Mouse (Mus musculus) intestine, embryonic 16.5 days (tissue): ENCODE data around the gene Ypel2. TPM values are rescaled to one million over a fixed set of nuclear protein-coding genes. Genes with fewer than 3 reads are reported as not detected.
"Not testable (repeated sequence)": the region's sequence is repeated elsewhere in the genome, so short reads cannot be mapped to it uniquely, and the experiment has no call there.

Experiments
- ATAC-seq: fragments of 200-750 bp; cut with Nextera tagmentation; 2 replicates; pipeline ENCODE4 v1.8.0; 2017; ENCODE audit warnings: moderate TSS enrichment, moderate library complexity
- H3K27ac ChIP-seq: fragments of 300-500 bp; sonication (generic); 2 replicates; pipeline ENCODE4 v1.5.1; 2014; ENCODE audit warnings: mild to moderate bottlenecking, low read length
- H3K27me3 ChIP-seq: fragments of 300-500 bp; sonication (generic); replicated peaks from 2 replicates; pipeline ENCODE4 v1.6.1; 2014; ENCODE audit warnings: low read length, control low read depth, mixed read lengths; ENCODE audit not compliant: control insufficient read depth, insufficient read depth
- H3K36me3 ChIP-seq: fragments of 300-500 bp; sonication (generic); 2 replicates; pipeline ENCODE4 v1.6.1; 2014; ENCODE audit warnings: low read length, control low read depth; ENCODE audit not compliant: control insufficient read depth, insufficient read depth
- H3K4me1 ChIP-seq: fragments of 300-500 bp; sonication (generic); 2 replicates; pipeline ENCODE4 v1.6.1; 2014; ENCODE audit warnings: low read length, control low read depth, mixed read lengths; ENCODE audit not compliant: control insufficient read depth, insufficient read depth
- H3K4me2 ChIP-seq: fragments of 300-500 bp; sonication (generic); 2 replicates; pipeline ENCODE4 v1.6.1; 2014; ENCODE audit warnings: low read depth, low read length, control low read depth
- H3K4me3 ChIP-seq: fragments of 300-500 bp; sonication (generic); 2 replicates; pipeline ENCODE4 v1.5.1; 2014; ENCODE audit warnings: mild to moderate bottlenecking, low read length
- H3K9ac ChIP-seq: fragments of 300-500 bp; sonication (generic); 2 replicates; pipeline ENCODE4 v1.6.1; 2014; ENCODE audit warnings: low read depth, low read length
- H3K9me3 ChIP-seq: fragments of 300-500 bp; sonication (generic); 2 replicates; pipeline ENCODE4 v1.6.1; 2016; ENCODE audit warnings: low read length, control low read depth; ENCODE audit not compliant: control insufficient read depth
- WGBS: fragments of 180-500 bp; shearing (Covaris S2); extraction: QIAGEN DNeasy Blood & Tissue Kit; methylation state at CpG from one replicate; pipeline ENCODE4 v1.1.7; 2014; 5-methylcytosine and 5-hydroxymethylcytosine counted together
- polyA plus RNA-seq: library from polyadenylated mRNA; unstranded; fragments of >200 nt; fragmentation: Nextera tagmentation; extraction: Ambion mirVana; gene quantifications from 2 replicates; pipeline ENCODE4 v1.2.1, GENCODE M21; 2015

Ypel2 gene
- 7.5 and 8.6 TPM in 2 replicates for polyA plus RNA-seq

- H3K4me2 ChIP-seq: peak within 1 kb of the TSS; percentile 78
These were observed at the start of gene Ypel2 for GRCm38 (mm10) chr11:86993041-86994037. Gene Ypel2, minus strand, starts transcription at chr11:86993707.

DNA sequence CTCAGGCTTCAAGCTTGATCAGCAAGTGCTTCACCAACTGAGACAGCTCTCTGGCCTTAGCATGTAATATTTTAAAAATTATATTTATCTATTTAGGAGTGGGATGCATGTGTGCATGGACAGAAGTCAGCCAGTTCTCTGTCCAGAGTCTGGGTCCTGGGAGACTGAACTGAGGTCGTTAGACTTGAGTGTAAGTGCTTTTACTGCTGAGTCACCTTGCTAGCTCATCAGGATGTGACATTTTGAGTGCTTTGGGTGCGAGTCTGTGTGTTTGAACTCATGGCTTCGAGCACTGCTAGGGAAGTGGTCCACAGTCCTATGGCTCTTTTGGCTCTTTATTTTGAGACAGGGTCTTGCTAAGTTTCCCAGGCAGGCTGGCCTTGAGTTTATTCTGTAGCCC lies 49.5 kb upstream of the Ypel2 start:
- WGBS: 85% methylated on average over 3 of the region's 3 CpGs
- no peak for ATAC-seq
- Histone ChIP-seq H3K9me3 (no peaks in the 10 kb centered on the region), H3K27me3 (no peaks in the 10 kb centered on the region), H3K4me2 (no peak overlapping the region), H3K4me3 (no peak overlapping the region), H3K27ac (no peak overlapping the region), H3K4me1 (0 out of 2 replicates have a peak, but pooled peaks cover 3% of the 10 kb centered on the region), H3K9ac (no peak overlapping the region), H3K36me3 (no peaks in the 10 kb centered on the region; the same call in 1 of the 2 replicates)

More at GRCm38 (mm10) chr11:86993041-86994037, at the start of gene Ypel2:
- peak within 1 kb of the TSS; percentile 89 for H3K9ac ChIP-seq
- H3K36me3 ChIP-seq: no peaks in the 10 kb centered on the region
- WGBS: under 1% methylated on average over 96 of the region's 96 CpGs
- H3K4me1 ChIP-seq: peaks cover 30% of the 10 kb centered on the region
- ATAC-seq: peak; percentile 99
- no peaks in the 10 kb centered on the region for H3K27me3 ChIP-seq
- H3K27ac ChIP-seq: peak within 1 kb of the TSS; percentile 96
- H3K9me3 ChIP-seq: no peaks in the 10 kb centered on the region
- H3K4me3 ChIP-seq: peak within 1 kb of the TSS; percentile 100

DNA sequence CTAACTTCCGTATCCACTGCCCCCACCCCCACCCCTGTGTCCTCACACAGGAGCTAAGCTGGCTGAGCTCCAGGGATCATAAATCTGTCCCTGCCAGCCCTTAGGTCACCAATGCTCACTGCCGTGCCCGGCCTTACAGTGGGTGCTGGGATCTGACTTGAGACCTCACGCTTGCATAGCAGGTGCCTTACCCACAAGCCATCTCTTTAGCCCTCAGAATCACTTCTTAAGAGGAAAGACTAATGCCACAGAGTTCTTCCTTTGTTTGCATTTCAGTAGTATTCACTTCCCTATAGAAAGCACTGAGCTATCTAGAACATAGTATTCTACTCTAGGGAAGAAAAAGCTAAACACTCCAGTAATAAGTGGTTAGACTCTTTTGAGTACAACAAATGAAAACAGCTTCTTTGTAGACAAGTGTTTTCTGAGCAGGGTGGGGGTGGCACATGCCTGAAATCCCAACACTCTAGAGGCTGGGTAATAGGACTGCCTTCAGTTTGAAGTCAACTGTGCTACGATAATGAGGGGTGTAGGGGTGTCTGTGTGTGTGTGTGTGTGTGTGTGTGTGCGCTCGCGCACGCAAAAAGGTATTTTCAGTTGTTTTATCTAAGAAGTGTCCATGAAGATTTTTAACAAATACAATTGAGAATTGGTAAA lies 45.9 kb upstream of the Ypel2 start:
- Histone ChIP-seq H3K4me1 (0 out of 2 replicates have a peak, but pooled peaks cover 3% of the 10 kb centered on the region), H3K9ac (no peak overlapping the region), H3K27me3 (no peaks in the 10 kb centered on the region), H3K27ac (no peak overlapping the region; the same call in none of the 2 replicates), H3K9me3 (no peaks in the 10 kb centered on the region), H3K36me3 (no peaks in the 10 kb centered on the region), H3K4me3 (no peak overlapping the region), H3K4me2 (no peak overlapping the region)
- WGBS: 63% methylated on average over 9 of the region's 9 CpGs
- ATAC-seq: peak; percentile 94

DNA sequence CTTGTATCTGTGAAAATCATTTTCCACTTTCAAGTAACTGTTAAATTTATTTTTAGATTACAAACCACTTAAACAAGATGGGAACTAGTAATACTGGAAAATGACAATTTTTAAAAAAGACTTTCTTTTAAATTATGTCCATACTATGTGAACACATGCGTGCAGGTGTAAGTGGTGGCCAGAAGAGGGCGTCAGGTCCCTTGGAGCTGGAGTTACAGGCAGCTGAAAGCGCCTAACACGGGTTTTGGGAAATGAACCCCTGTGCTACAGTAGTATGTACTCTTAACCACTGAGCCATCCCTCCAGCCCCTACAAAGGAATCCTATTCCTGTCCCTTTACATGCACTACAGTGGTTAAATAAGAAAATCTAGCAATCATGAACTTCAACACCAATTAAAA lies 42.7 kb upstream of the Ypel2 start:
- H3K27ac ChIP-seq: no peak overlapping the region
- no peak for ATAC-seq
- WGBS: 70% methylated on average over 4 of the region's 4 CpGs
- no peaks in the 10 kb centered on the region for H3K9me3 ChIP-seq
- no peaks in the 10 kb centered on the region for H3K27me3 ChIP-seq
- H3K9ac ChIP-seq: no peak overlapping the region
- H3K4me3 ChIP-seq: no peak overlapping the region
- 0 out of 2 replicates have a peak, but pooled peaks cover 3% of the 10 kb centered on the region for H3K4me1 ChIP-seq
- no peak overlapping the region for H3K4me2 ChIP-seq
- H3K36me3 ChIP-seq: no peaks in the 10 kb centered on the region

DNA sequence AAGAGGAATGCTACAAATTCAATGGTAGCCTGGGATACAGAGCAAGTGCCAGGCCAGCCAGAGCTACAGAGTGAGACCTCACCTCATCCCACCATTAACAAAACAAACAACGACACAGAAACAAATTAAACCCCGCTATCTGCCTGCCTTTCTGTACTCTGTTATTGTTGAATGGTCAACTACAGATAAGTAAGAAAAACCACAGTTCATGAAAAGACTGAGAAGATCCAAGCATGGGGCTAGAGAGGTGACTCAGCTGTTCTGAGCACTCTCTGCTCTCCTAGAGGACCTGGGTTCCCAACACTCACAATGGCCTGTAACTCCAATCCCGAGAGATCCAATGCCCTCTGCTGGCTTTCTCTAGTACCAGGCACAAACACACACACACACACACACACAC lies 34.7 kb upstream of the Ypel2 start:
- no peaks in the 10 kb centered on the region for H3K9me3 ChIP-seq
- no peaks in the 10 kb centered on the region for H3K27me3 ChIP-seq
- no peak overlapping the region for H3K27ac ChIP-seq
- 80% methylated on average over 3 of the region's 3 CpGs for WGBS
- no peak overlapping the region for H3K4me2 ChIP-seq
- no peaks in the 10 kb centered on the region for H3K36me3 ChIP-seq
- H3K9ac ChIP-seq: no peak overlapping the region
- ATAC-seq: no peak
- no peak overlapping the region for H3K4me3 ChIP-seq
- peaks cover 11% of the 10 kb centered on the region for H3K4me1 ChIP-seq

DNA sequence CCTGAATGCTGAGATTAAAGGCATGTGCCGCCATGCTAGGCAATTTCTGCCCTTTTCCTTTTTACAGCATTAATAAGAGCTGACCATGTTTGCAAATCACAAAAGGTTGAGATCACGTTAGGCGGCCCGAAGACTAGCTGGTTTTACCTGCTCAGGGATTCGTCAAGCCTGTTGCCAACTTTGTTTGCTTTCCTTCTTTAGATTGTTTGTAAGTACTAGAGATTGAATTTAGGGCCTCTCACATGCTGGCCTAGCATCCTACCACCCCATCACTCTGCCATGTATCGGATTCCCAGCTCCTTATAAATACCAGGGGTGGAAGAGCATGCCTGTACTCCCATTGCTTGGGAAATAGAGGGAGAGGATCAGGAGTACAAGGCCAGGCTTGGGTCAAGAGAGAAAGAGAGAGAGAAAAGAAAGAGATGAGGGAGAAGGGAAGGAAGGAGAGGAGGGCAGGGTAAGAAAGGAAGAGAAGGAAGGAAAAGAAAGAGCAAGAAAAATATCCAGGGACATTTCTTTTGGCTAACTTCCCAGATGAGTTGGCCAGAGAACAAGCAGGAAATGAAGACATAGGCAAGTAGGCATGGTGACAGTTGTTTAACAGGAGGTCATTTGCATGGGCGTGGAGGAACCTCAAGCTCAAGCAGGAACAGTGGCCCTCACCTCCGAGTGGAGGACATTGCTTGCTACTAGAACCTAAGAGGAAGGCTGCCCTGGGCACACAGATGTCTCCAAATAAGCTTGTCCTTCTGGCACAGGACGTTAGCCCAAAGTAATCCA lies 32.8 kb upstream of the Ypel2 start:
- Histone ChIP-seq H3K9ac (no peak overlapping the region), H3K27ac (peak overlapping the region; percentile 51; the same call in 1 of the 2 replicates), H3K9me3 (no peaks in the 10 kb centered on the region), H3K4me1 (peaks cover 11% of the 10 kb centered on the region), H3K27me3 (no peaks in the 10 kb centered on the region), H3K36me3 (no peaks in the 10 kb centered on the region), H3K4me2 (no peak overlapping the region), H3K4me3 (no peak overlapping the region)
- 65% methylated on average over 9 of the region's 9 CpGs for WGBS
- ATAC-seq: peak; percentile 50

DNA sequence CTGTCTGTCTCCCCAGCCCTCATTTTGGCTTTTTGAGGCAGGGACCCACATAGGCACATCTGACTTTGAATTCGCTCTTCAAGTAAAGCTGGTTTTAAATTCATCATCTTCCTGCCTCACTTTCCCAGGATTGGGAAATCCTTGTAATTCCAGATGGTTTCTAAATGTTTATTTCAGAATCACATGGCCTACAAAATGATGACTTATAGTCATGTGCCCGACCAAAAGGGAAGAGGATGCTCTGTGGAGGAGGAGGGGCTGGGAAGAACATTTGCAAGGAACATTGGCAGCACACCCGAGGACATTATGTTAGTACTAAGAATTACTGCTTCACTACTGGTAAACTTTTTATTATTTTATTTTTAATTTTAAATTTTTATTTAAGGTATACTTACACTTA lies 31.8 kb upstream of the Ypel2 start:
- Histone ChIP-seq H3K9me3 (no peaks in the 10 kb centered on the region), H3K27ac (no peak overlapping the region), H3K9ac (no peak overlapping the region), H3K4me2 (no peak overlapping the region), H3K4me1 (peaks cover 11% of the 10 kb centered on the region), H3K36me3 (no peaks in the 10 kb centered on the region), H3K4me3 (no peak overlapping the region), H3K27me3 (no peaks in the 10 kb centered on the region)
- 56% methylated on average over 3 of the region's 3 CpGs for WGBS
- ATAC-seq: no peak

GRCm38 (mm10) chr11:87023240-87023639 lies 29.7 kb upstream of the Ypel2 start:
- Histone ChIP-seq H3K4me1 (peaks cover 11% of the 10 kb centered on the region), H3K27ac (peak overlapping the region; percentile 6; the same call in 1 of the 2 replicates)
- not testable (repeated sequence) for H3K9me3 ChIP-seq, H3K4me2 ChIP-seq, H3K36me3 ChIP-seq, H3K9ac ChIP-seq, H3K27me3 ChIP-seq, H3K4me3 ChIP-seq
- ATAC-seq: peak; percentile 49
- 63% methylated on average over 8 of the region's 8 CpGs for WGBS

DNA sequence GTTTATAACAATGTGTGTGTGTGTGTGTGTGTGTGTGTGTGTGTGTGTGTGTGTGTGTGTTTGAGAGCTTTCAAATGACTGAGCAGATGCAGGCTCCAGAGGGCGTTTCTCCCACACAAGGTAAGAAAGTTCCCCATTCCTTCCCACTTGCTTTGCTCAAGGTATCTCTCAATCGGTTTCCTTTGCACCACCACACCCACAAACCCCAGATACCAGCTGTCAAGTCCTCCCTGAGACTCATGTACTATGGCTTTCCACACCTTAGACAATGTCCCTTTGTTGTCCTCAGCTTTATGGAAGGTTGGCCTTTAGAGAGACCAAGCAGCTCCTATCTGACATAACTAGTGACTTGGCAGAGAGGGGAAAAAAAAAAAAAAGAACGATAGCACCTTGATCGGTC lies 29.3 kb upstream of the Ypel2 start:
- WGBS: 40% methylated on average over 4 of the region's 4 CpGs
- H3K36me3 ChIP-seq: no peaks in the 10 kb centered on the region
- ATAC-seq: peak; percentile 63

More for the DNA sequence above, 29.3 kb upstream of the Ypel2 start:
- H3K9me3 ChIP-seq: no peaks in the 10 kb centered on the region
- H3K4me1 ChIP-seq: peaks cover 11% of the 10 kb centered on the region
- H3K27ac ChIP-seq: no peak overlapping the region
- no peak overlapping the region for H3K4me3 ChIP-seq
- H3K27me3 ChIP-seq: no peaks in the 10 kb centered on the region
- no peak overlapping the region for H3K9ac ChIP-seq
- no peak overlapping the region for H3K4me2 ChIP-seq
